Mouse (Mus musculus) MEL (cell line): ENCODE data around the gene Zswim4. TPM values are rescaled to one million over a fixed set of nuclear protein-coding genes. Genes with fewer than 3 reads are reported as not detected.

Experiments used
- DNase-seq: peaks from one replicate; pipeline ENCODE4 v3.0.0; 2011; ENCODE audit warnings: low read depth, low spot score
- H3K27ac ChIP-seq: 2 replicates; pipeline ENCODE4 v1.5.1; 2012; ENCODE audit warnings: low read depth, mild to moderate bottlenecking, control low read depth, low read length, moderate library complexity; ENCODE audit not compliant: control insufficient read depth
- H3K27me3 ChIP-seq, 2 experiments: fragments of 150-350 bp in 1 of 2; sonication (generic) in 1 of 2; 2 replicates each; pipeline ENCODE4 v1.6.1; 2012; ENCODE audit warnings: low read length in 2 of 2, mild to moderate bottlenecking in 2 of 2, improper control_type of control experiment in 1 of 2, moderate library complexity in 1 of 2; ENCODE audit not compliant: insufficient read depth in 2 of 2, control insufficient read depth in 1 of 2
- H3K36me3 ChIP-seq, 2 experiments: 2 replicates each; pipeline ENCODE4 v1.6.1; 2012 to 2014; ENCODE audit warnings: low read length in 2 of 2, improper control_type of control experiment in 1 of 2, inconsistent platforms in 1 of 2, mild to moderate bottlenecking in 1 of 2; ENCODE audit not compliant: insufficient read depth in 2 of 2, control insufficient read depth in 1 of 2
- H3K4me1 ChIP-seq, 2 experiments: fragments of 150-350 bp in 1 of 2; sonication (generic) in 1 of 2; 2 replicates each; pipeline ENCODE4 v1.6.1; 2012; ENCODE audit warnings: low read length in 2 of 2, improper control_type of control experiment in 1 of 2, mild to moderate bottlenecking in 1 of 2; ENCODE audit not compliant: insufficient read depth in 2 of 2, control insufficient read depth in 1 of 2
- H3K4me3 ChIP-seq, 2 experiments: fragments of 150-350 bp in 1 of 2; sonication (generic) in 1 of 2; 2 replicates each; pipeline ENCODE4 v1.5.1; 2012; ENCODE audit warnings: low read depth in 2 of 2, low read length in 2 of 2, mild to moderate bottlenecking in 2 of 2, moderate library complexity in 2 of 2, control low read depth in 1 of 2, improper control_type of control experiment in 1 of 2; ENCODE audit not compliant: control insufficient read depth in 1 of 2, insufficient read depth in 1 of 2
- H3K79me2 ChIP-seq: 2 replicates; pipeline ENCODE4 v1.6.1; 2012; ENCODE audit warnings: mild to moderate bottlenecking, low read length, moderate library complexity; ENCODE audit not compliant: control insufficient read depth, poor library complexity, insufficient read depth
- H3K9ac ChIP-seq: 2 replicates; pipeline ENCODE4 v1.6.1; 2012; ENCODE audit warnings: low read depth, mild to moderate bottlenecking, control low read depth, low read length, moderate library complexity; ENCODE audit not compliant: control insufficient read depth, poor library complexity, severe bottlenecking
- H3K9me3 ChIP-seq: fragments of 150-350 bp; sonication (generic); replicated peaks from 2 replicates; pipeline ENCODE4 v1.6.1; 2012; ENCODE audit warnings: mild to moderate bottlenecking, low read length, improper control_type of control experiment, moderate library complexity; ENCODE audit not compliant: insufficient read depth
- BHLHE40 ChIP-seq: IDR thresholded peaks from 2 replicates; pipeline ENCODE4 v1.6.1; 2012; ENCODE audit warnings: low read depth, mild to moderate bottlenecking, inconsistent platforms, low read length, improper control_type of control experiment, borderline replicate concordance
- CHD1 ChIP-seq: IDR thresholded peaks from 2 replicates; pipeline ENCODE4 v1.6.1; 2012; ENCODE audit warnings: low read depth, mild to moderate bottlenecking, inconsistent platforms, low read length, improper control_type of control experiment
- CHD2 ChIP-seq: IDR thresholded peaks from 2 replicates; pipeline ENCODE4 v1.6.1; 2011; ENCODE audit warnings: low read length, improper control_type of control experiment
- CTCF ChIP-seq, 3 experiments: IDR thresholded peaks in 2 of 3; conservative IDR thresholded peaks in 1 of 3; 2 replicates each; pipeline ENCODE4 v1.5.1; 2011 to 2012; ENCODE audit warnings: low read length in 3 of 3, low read depth in 2 of 3, mild to moderate bottlenecking in 2 of 3, improper control_type of control experiment in 1 of 3, inconsistent platforms in 1 of 3, mixed read lengths in 1 of 3, moderate library complexity in 1 of 3; ENCODE audit not compliant: control insufficient read depth in 1 of 3, insufficient read depth in 1 of 3, poor library complexity in 1 of 3, severe bottlenecking in 1 of 3
- E2F4 ChIP-seq: IDR thresholded peaks from 2 replicates; pipeline ENCODE4 v1.6.1; 2011; ENCODE audit warnings: low read depth, low read length, improper control_type of control experiment, borderline replicate concordance
- ELF1 ChIP-seq: IDR thresholded peaks from 2 replicates; pipeline ENCODE4 v1.6.1; 2014; ENCODE audit warnings: low read depth, mild to moderate bottlenecking, inconsistent platforms, low read length, improper control_type of control experiment, moderate library complexity
- EP300 ChIP-seq, 2 experiments: IDR thresholded peaks; 2 replicates each; pipeline ENCODE4 v1.6.1; 2011; ENCODE audit warnings: improper control_type of control experiment in 2 of 2, low read length in 2 of 2, low read depth in 1 of 2, mild to moderate bottlenecking in 1 of 2
- ETS1 ChIP-seq: IDR thresholded peaks from 2 replicates; pipeline ENCODE4 v1.6.1; 2012; ENCODE audit warnings: low read depth, mild to moderate bottlenecking, inconsistent platforms, low read length, improper control_type of control experiment, moderate library complexity
- GABPA ChIP-seq: IDR thresholded peaks from 2 replicates; pipeline ENCODE4 v1.6.1; 2012; ENCODE audit warnings: low read depth, mild to moderate bottlenecking, inconsistent platforms, low read length, improper control_type of control experiment, moderate library complexity
- GATA1 ChIP-seq: IDR thresholded peaks from 2 replicates; pipeline ENCODE4 v1.6.1; 2011; ENCODE audit warnings: low read depth, low read length, improper control_type of control experiment
- HCFC1 ChIP-seq: IDR thresholded peaks from 2 replicates; pipeline ENCODE4 v1.6.1; 2012; ENCODE audit warnings: low read depth, mild to moderate bottlenecking, inconsistent platforms, low read length, improper control_type of control experiment, moderate library complexity
- JUND ChIP-seq: IDR thresholded peaks from 2 replicates; pipeline ENCODE4 v1.6.1; 2011; ENCODE audit warnings: low read depth, mild to moderate bottlenecking, improper control_type of control experiment, low read length
- KAT2A ChIP-seq: conservative IDR thresholded peaks from 2 replicates; pipeline ENCODE4 v1.6.1; 2012; ENCODE audit warnings: low read depth, low read length, improper control_type of control experiment, inconsistent platforms
- MAFK ChIP-seq: IDR thresholded peaks from 2 replicates; pipeline ENCODE4 v1.6.1; 2011; ENCODE audit warnings: low read depth, mild to moderate bottlenecking, low read length, improper control_type of control experiment, borderline replicate concordance
- MAX ChIP-seq: IDR thresholded peaks from 2 replicates; pipeline ENCODE4 v1.6.1; 2011; ENCODE audit warnings: low read length, improper control_type of control experiment
- MAZ ChIP-seq: IDR thresholded peaks from 2 replicates; pipeline ENCODE4 v1.6.1; 2012; ENCODE audit warnings: low read depth, mild to moderate bottlenecking, inconsistent platforms, low read length, improper control_type of control experiment
- MEF2A ChIP-seq: IDR thresholded peaks from 2 replicates; pipeline ENCODE4 v1.6.1; 2014; ENCODE audit warnings: low read depth, mild to moderate bottlenecking, inconsistent platforms, low read length, improper control_type of control experiment; ENCODE audit not compliant: poor library complexity, insufficient replicate concordance, severe bottlenecking; ENCODE audit errors: extremely low read depth
- MXI1 ChIP-seq: IDR thresholded peaks from 2 replicates; pipeline ENCODE4 v1.6.1; 2011; ENCODE audit warnings: mild to moderate bottlenecking, low read depth, low read length, improper control_type of control experiment
- MYB ChIP-seq: IDR thresholded peaks from 2 replicates; pipeline ENCODE4 v1.6.1; 2011; ENCODE audit warnings: mild to moderate bottlenecking, low read depth, low read length, improper control_type of control experiment
- MYC ChIP-seq: IDR thresholded peaks from 2 replicates; pipeline ENCODE4 v1.6.1; 2011; ENCODE audit warnings: low read depth, mild to moderate bottlenecking, low read length, improper control_type of control experiment, moderate library complexity
- NELFE ChIP-seq: IDR thresholded peaks from 2 replicates; pipeline ENCODE4 v1.6.1; 2011; ENCODE audit warnings: low read depth, low read length, improper control_type of control experiment
- NRF1 ChIP-seq: IDR thresholded peaks from 2 replicates; pipeline ENCODE4 v1.6.1; 2014; ENCODE audit warnings: low read depth, mild to moderate bottlenecking, inconsistent platforms, low read length, improper control_type of control experiment, moderate library complexity; ENCODE audit not compliant: poor library complexity, insufficient read depth, severe bottlenecking
- POLR2AphosphoS2 ChIP-seq: IDR thresholded peaks from 2 replicates; pipeline ENCODE4 v1.6.1; 2011; ENCODE audit warnings: low read length, improper control_type of control experiment
- POLR2AphosphoS5 ChIP-seq: IDR thresholded peaks from 2 replicates; pipeline ENCODE4 v1.6.1; 2012; ENCODE audit warnings: low read depth, borderline replicate concordance, mild to moderate bottlenecking, inconsistent platforms, low read length, moderate library complexity, mixed read lengths
- RAD21 ChIP-seq: IDR thresholded peaks from 2 replicates; pipeline ENCODE4 v1.6.1; 2011; ENCODE audit warnings: mild to moderate bottlenecking, low read depth, low read length, improper control_type of control experiment
- RCOR1 ChIP-seq: IDR thresholded peaks from 2 replicates; pipeline ENCODE4 v1.6.1; 2012; ENCODE audit warnings: low read depth, mild to moderate bottlenecking, inconsistent platforms, low read length, improper control_type of control experiment
- SIN3A ChIP-seq: IDR thresholded peaks from 2 replicates; pipeline ENCODE4 v1.6.1; 2012; ENCODE audit warnings: low read length, improper control_type of control experiment, inconsistent platforms
- TAL1 ChIP-seq: IDR thresholded peaks from 2 replicates; pipeline ENCODE4 v1.6.1; 2012; ENCODE audit warnings: mild to moderate bottlenecking, inconsistent platforms, low read length, moderate library complexity, mixed read lengths
- TBP ChIP-seq: IDR thresholded peaks from 2 replicates; pipeline ENCODE4 v1.8.0; 2011; ENCODE audit warnings: low read depth, low read length, improper control_type of control experiment
- TCF12 ChIP-seq: IDR thresholded peaks from 2 replicates; pipeline ENCODE4 v1.6.1; 2014; ENCODE audit warnings: low read depth, mild to moderate bottlenecking, inconsistent platforms, low read length, improper control_type of control experiment, moderate library complexity
- UBTF ChIP-seq: IDR thresholded peaks from 2 replicates; pipeline ENCODE4 v1.6.1; 2012; ENCODE audit warnings: low read depth, mild to moderate bottlenecking, inconsistent platforms, low read length, improper control_type of control experiment, moderate library complexity, borderline replicate concordance; ENCODE audit not compliant: insufficient read depth
- USF1 ChIP-seq: IDR thresholded peaks from 2 replicates; pipeline ENCODE4 v1.6.1; 2014; ENCODE audit warnings: low read depth, mild to moderate bottlenecking, inconsistent platforms, low read length, improper control_type of control experiment, moderate library complexity
- USF2 ChIP-seq, 2 experiments: IDR thresholded peaks; 2 replicates each; pipeline ENCODE4 v1.6.1; 2011 to 2012; ENCODE audit warnings: improper control_type of control experiment in 2 of 2, low read length in 2 of 2, borderline replicate concordance in 1 of 2, inconsistent platforms in 1 of 2, low read depth in 1 of 2, mild to moderate bottlenecking in 1 of 2; ENCODE audit not compliant: insufficient read depth in 1 of 2
- ZC3H11A ChIP-seq: IDR thresholded peaks from 2 replicates; pipeline ENCODE4 v1.6.1; 2012; ENCODE audit warnings: low read depth, mild to moderate bottlenecking, inconsistent platforms, low read length, improper control_type of control experiment
- ZKSCAN1 ChIP-seq: IDR thresholded peaks from 2 replicates; pipeline ENCODE4 v1.6.1; 2012; ENCODE audit warnings: low read depth, mild to moderate bottlenecking, inconsistent platforms, low read length, improper control_type of control experiment, moderate library complexity
- ZNF384 ChIP-seq: IDR thresholded peaks from 2 replicates; pipeline ENCODE4 v1.6.1; 2012; ENCODE audit warnings: low read depth, mild to moderate bottlenecking, inconsistent platforms, low read length, improper control_type of control experiment
- polyA plus RNA-seq, 2 experiments: library from polyadenylated mRNA; stranded (reverse) in 1 of 2; unstranded in 1 of 2; fragments of >175 nt in 1 of 2; fragments of >200 nt in 1 of 2; gene quantifications; 2 replicates each; pipeline versions ENCODE4 v1.2.1 to v1.2.4; 2012; ENCODE audit warnings: low replicate concordance in 2 of 2, low read depth in 1 of 2; ENCODE audit not compliant: insufficient read length in 2 of 2, insufficient read depth in 1 of 2, missing spikeins in 1 of 2
- total RNA-seq: library from RNA; depleted of rRNA; stranded (reverse); fragments of 300-350 nt; gene quantifications from 2 replicates; pipeline ENCODE4 v1.2.3, GENCODE M21; 2012; rRNA removed

Gene Zswim4
- 3.6 and 4.4 TPM in 2 replicates for total RNA-seq
- 1 to 10 TPM in 1 of 2 experiments, not detected in 1; 7.4 TPM for polyA plus RNA-seq

DNA sequence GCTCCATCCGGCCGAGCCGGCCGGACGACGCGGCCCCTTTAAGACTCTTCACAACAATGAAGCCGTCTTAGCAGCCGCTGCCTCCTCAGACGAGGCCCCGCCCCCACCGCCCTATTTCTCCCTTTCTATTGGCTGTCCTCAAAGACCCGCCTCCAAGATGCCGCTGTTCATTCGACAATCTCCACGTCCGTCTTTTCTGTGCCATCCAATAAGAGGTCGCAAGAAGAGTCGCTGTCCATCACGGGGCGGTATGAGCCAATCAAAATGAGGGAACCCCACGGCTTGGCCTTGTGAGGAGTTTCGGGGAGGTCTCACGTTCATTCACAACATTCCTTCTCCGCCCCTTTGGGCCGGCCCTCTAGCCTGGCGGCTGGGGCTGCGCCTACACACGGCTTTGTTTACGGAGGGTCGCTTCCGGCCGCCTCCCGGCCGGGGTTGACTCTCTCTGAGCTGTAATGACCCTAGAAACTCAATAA lies at the start of gene Zswim4:
Gene Zswim4, minus strand, starts transcription at position 58 of the 476 bp plus-strand sequence.
- Histone ChIP-seq H3K4me1 (peaks cover 2 to 6% of the 10 kb centered on the region in 2 experiments; a peak in 2 of 4 replicates), H3K79me2 (no peaks in the 10 kb centered on the region; the same call in 1 of the 2 replicates), H3K9ac (peak within 1 kb of the TSS; percentile 73), H3K9me3 (no peaks in the 10 kb centered on the region), H3K4me3 (peak within 1 kb of the TSS; percentile 75 to 90), H3K36me3 (peaks cover 0 to 5% of the 10 kb centered on the region in 2 experiments; a peak in 1 of 4 replicates), H3K27ac (peak within 1 kb of the TSS; percentile 43), H3K27me3 (no peaks in the 10 kb centered on the region)
- peak; percentile 99 for DNase-seq
- TF ChIP-seq POLR2AphosphoS2 (no peak), ZC3H11A (no peak), BHLHE40 (no peak), RAD21 (no peak), CHD1 (no peak), MYB (no peak), TBP (peak; percentile 53; the same call in 1 of the 2 replicates), MXI1 (peak; percentile 78), TAL1 (no peak), RCOR1 (no peak), CTCF (IDR thresholded peaks at IDR 0.05 in 2 of 3, conservative IDR thresholded peaks at IDR 0.05 in 1 of 3; ENCODE audit: control insufficient read depth in 1 of 3, insufficient read depth in 1 of 3, low read depth in 2 of 3, low read length in 3 of 3, poor library complexity in 1 of 3, severe bottlenecking in 1 of 3) (no peak), EP300 (IDR thresholded peaks at IDR 0.05; ENCODE audit: low read depth in 1 of 2, low read length in 2 of 2) (no peak), GABPA (no peak), E2F4 (no peak), HCFC1 (peak; percentile 78), MEF2A (no peak), TCF12 (no peak), USF1 (peak; percentile 92), KAT2A (no peak; the same call in 1 of the 2 replicates), MYC (no peak), NRF1 (peak; percentile 46; the same call in 1 of the 2 replicates), POLR2AphosphoS5 (no peak), ELF1 (0 out of 2 replicates have a peak, but pooled peaks have one; percentile 30), UBTF (no peak), SIN3A (peak; percentile 86), ETS1 (no peak), JUND (no peak), MAZ (no peak), ZKSCAN1 (no peak), USF2 (IDR thresholded peaks at IDR 0.05; ENCODE audit: borderline replicate concordance in 1 of 2, insufficient read depth in 1 of 2, low read depth in 1 of 2, low read length in 2 of 2) (peak in 1 of 2 experiments; percentile 53; a peak in 1 of 4 replicates), MAFK (no peak), NELFE (peak; percentile 37; the same call in 1 of the 2 replicates), CHD2 (peak; percentile 95), MAX (peak; percentile 55), ZNF384 (no peak), GATA1 (no peak)
